Mouse (Mus musculus) midbrain, embryonic 14.5 days (tissue): ENCODE measurements around the gene 1810010H24Rik. TPM values are rescaled to one million over a fixed set of nuclear protein-coding genes. Genes with fewer than 3 reads are reported as not detected.
"Not testable (repeated sequence)": the region's sequence is repeated elsewhere in the genome, so short reads cannot be mapped to it uniquely, and the experiment has no call there.

ENCODE experiments used
- ATAC-seq: fragments of 200-750 bp; cut with Nextera tagmentation; 2 replicates; pipeline ENCODE4 v1.8.0; 2017; ENCODE audit warnings: moderate number of reproducible peaks, moderate library complexity; ENCODE audit not compliant: low FRiP score, low TSS enrichment
- DNase-seq: peaks from one replicate; pipeline ENCODE4 v3.0.0-alpha.2; 2015
- H3K27ac ChIP-seq: fragments of 300-500 bp; sonication (generic); replicated peaks from 2 replicates; pipeline ENCODE4 v1.5.1; 2014; ENCODE audit warnings: mild to moderate bottlenecking, low read depth, low read length, moderate library complexity
- H3K27me3 ChIP-seq: fragments of 300-500 bp; sonication (generic); 2 replicates; pipeline ENCODE4 v1.6.1; 2014; ENCODE audit warnings: low read length, control low read depth, mixed read lengths; ENCODE audit not compliant: control insufficient read depth, insufficient read depth
- H3K36me3 ChIP-seq: fragments of 300-500 bp; sonication (generic); 2 replicates; pipeline ENCODE4 v1.6.1; 2014; ENCODE audit warnings: low read length, control low read depth; ENCODE audit not compliant: control insufficient read depth, insufficient read depth
- H3K4me1 ChIP-seq: fragments of 300-500 bp; sonication (generic); 2 replicates; pipeline ENCODE4 v1.6.1; 2014; ENCODE audit warnings: mild to moderate bottlenecking, antibody characterized with exemption, low read length, control low read depth; ENCODE audit not compliant: control insufficient read depth, insufficient read depth
- H3K4me2 ChIP-seq: fragments of 300-500 bp; sonication (generic); 2 replicates; pipeline ENCODE4 v1.6.1; 2014; ENCODE audit warnings: mild to moderate bottlenecking, low read length, moderate library complexity
- H3K4me3 ChIP-seq: fragments of 300-500 bp; sonication (generic); replicated peaks from 2 replicates; pipeline ENCODE4 v1.5.1; 2014; ENCODE audit warnings: low read depth, low read length
- H3K9ac ChIP-seq: fragments of 300-500 bp; sonication (generic); replicated peaks from 2 replicates; pipeline ENCODE4 v1.6.1; 2014; ENCODE audit warnings: mild to moderate bottlenecking, low read length, moderate library complexity
- H3K9me3 ChIP-seq: fragments of 300-500 bp; sonication (generic); 2 replicates; pipeline ENCODE4 v1.6.1; 2016; ENCODE audit warnings: low read length, control low read depth, mixed read lengths; ENCODE audit not compliant: control insufficient read depth
- WGBS: fragments of 180-500 bp; shearing (Covaris S2); extraction: QIAGEN DNeasy Blood & Tissue Kit; methylation state at CpG from one replicate; pipeline ENCODE4 v1.1.7; 2014; 5-methylcytosine and 5-hydroxymethylcytosine counted together
- polyA plus RNA-seq: library from polyadenylated mRNA; unstranded; fragments of >200 nt; fragmentation: Nextera tagmentation; extraction: Ambion mirVana; gene quantifications from 2 replicates; pipeline ENCODE4 v1.2.1, GENCODE M21; 2014

Gene 1810010H24Rik
- polyA plus RNA-seq, 1 experiment from 2014 or later: 9.6 TPM

GRCm38 (mm10) chr11:106996492-106996891 lies 29.0 kb upstream of the 1810010H24Rik start:
- not testable (repeated sequence) for H3K4me2 ChIP-seq
- peaks cover 48% of the 10 kb centered on the region for H3K36me3 ChIP-seq

GRCm38 (mm10) chr11:106997976-106998375 lies 27.5 kb upstream of the 1810010H24Rik start:
- H3K36me3 ChIP-seq: peaks cover 39% of the 10 kb centered on the region
- H3K9me3 ChIP-seq: no peaks in the 10 kb centered on the region
- peak overlapping the region; percentile 65 for H3K4me2 ChIP-seq
- peaks cover 6% of the 10 kb centered on the region; the same call in 1 of the 2 replicates for H3K4me1 ChIP-seq
- 9% methylated on average over 5 of the region's 5 CpGs for WGBS
- no peak for ATAC-seq
- H3K27ac ChIP-seq: peak overlapping the region; percentile 77; the same call in 1 of the 2 replicates
- peak overlapping the region; percentile 90 for H3K4me3 ChIP-seq
- peak overlapping the region; percentile 79 for H3K9ac ChIP-seq
- no peaks in the 10 kb centered on the region for H3K27me3 ChIP-seq
- DNase-seq: no peak

More at GRCm38 (mm10) chr11:106996492-106996891, 29.0 kb upstream of the 1810010H24Rik start:
- not testable (repeated sequence) for DNase-seq, H3K4me3 ChIP-seq, ATAC-seq, H3K4me1 ChIP-seq, H3K9me3 ChIP-seq, H3K27me3 ChIP-seq, H3K9ac ChIP-seq, H3K27ac ChIP-seq
- WGBS: 97% methylated on average over 7 of the region's 7 CpGs

- Histone ChIP-seq H3K4me1 (peaks cover 6% of the 10 kb centered on the region; the same call in 1 of the 2 replicates), H3K36me3 (peaks cover 33% of the 10 kb centered on the region), H3K4me3 (peak overlapping the region; percentile 90), H3K9me3 (no peaks in the 10 kb centered on the region), H3K4me2 (peak overlapping the region; percentile 65), H3K9ac (peak overlapping the region; percentile 79), H3K27ac (peak overlapping the region; percentile 77), H3K27me3 (no peaks in the 10 kb centered on the region)
- peak; percentile 60 for DNase-seq
- WGBS: under 1% methylated on average over 26 of the region's 26 CpGs
- peak; percentile 35 for ATAC-seq
Observed at GRCm38 (mm10) chr11:106998651-106999150, 26.8 kb upstream of the 1810010H24Rik start.

GRCm38 (mm10) chr11:106999151-106999948 lies 26.1 kb upstream of the 1810010H24Rik start, which contains the start of gene Kpna2:
Kpna2 (minus strand) TSS chr11:106999541.
- Histone ChIP-seq H3K27ac (peak within 1 kb of the TSS; percentile 90), H3K4me2 (peak within 1 kb of the TSS; percentile 65), H3K4me3 (peak within 1 kb of the TSS; percentile 90), H3K36me3 (peaks cover 27% of the 10 kb centered on the region), H3K4me1 (peaks cover 6% of the 10 kb centered on the region; the same call in 1 of the 2 replicates), H3K9me3 (no peaks in the 10 kb centered on the region), H3K9ac (peak within 1 kb of the TSS; percentile 79), H3K27me3 (no peaks in the 10 kb centered on the region)
- peak; percentile 93 for ATAC-seq
- WGBS: under 1% methylated on average over 61 of the region's 62 CpGs
- peak; percentile 96 for DNase-seq

GRCm38 (mm10) chr11:106999949-107000513 lies 25.4 kb upstream of the 1810010H24Rik start:
- Histone ChIP-seq H3K27me3 (no peaks in the 10 kb centered on the region), H3K4me1 (peaks cover 6% of the 10 kb centered on the region; the same call in 1 of the 2 replicates), H3K27ac (peak overlapping the region; percentile 90), H3K36me3 (peaks cover 20% of the 10 kb centered on the region), H3K9me3 (no peaks in the 10 kb centered on the region), H3K4me3 (peak overlapping the region; percentile 90), H3K4me2 (peak overlapping the region; percentile 65), H3K9ac (peak overlapping the region; percentile 60)
- ATAC-seq: no peak
- WGBS: 81% methylated on average over 9 of the region's 9 CpGs
- no peak for DNase-seq

GRCm38 (mm10) chr11:107001760-107002675 lies 23.5 kb upstream of the 1810010H24Rik start:
- Histone ChIP-seq H3K9me3 (no peaks in the 10 kb centered on the region), H3K9ac (no peak overlapping the region), H3K4me2 (no peak overlapping the region), H3K27me3 (no peaks in the 10 kb centered on the region), H3K36me3 (peaks cover 1% of the 10 kb centered on the region; the same call in 1 of the 2 replicates), H3K4me3 (no peak overlapping the region), H3K27ac (no peak overlapping the region), H3K4me1 (peaks cover 6% of the 10 kb centered on the region; the same call in 1 of the 2 replicates)
- ATAC-seq (no peak), DNase-seq (peak; percentile 22)
- WGBS: 45% methylated on average over 7 of the region's 8 CpGs

GRCm38 (mm10) chr11:107005538-107005937 lies 19.9 kb upstream of the 1810010H24Rik start:
- WGBS: 100% methylated on average over 1 of the region's 1 CpGs
- H3K36me3 ChIP-seq: no peaks in the 10 kb centered on the region
- H3K4me2 ChIP-seq: no peak overlapping the region
- DNase-seq (no peak), ATAC-seq (no peak)
- H3K27ac ChIP-seq: no peak overlapping the region
- H3K4me1 ChIP-seq: no peaks in the 10 kb centered on the region
- H3K27me3 ChIP-seq: no peaks in the 10 kb centered on the region
- no peaks in the 10 kb centered on the region for H3K9me3 ChIP-seq
- H3K9ac ChIP-seq: no peak overlapping the region
- no peak overlapping the region for H3K4me3 ChIP-seq

- Histone ChIP-seq H3K27ac (no peak overlapping the region), H3K9ac (no peak overlapping the region), H3K36me3 (no peaks in the 10 kb centered on the region), H3K27me3 (no peaks in the 10 kb centered on the region), H3K9me3 (no peaks in the 10 kb centered on the region), H3K4me1 (no peaks in the 10 kb centered on the region), H3K4me3 (no peak overlapping the region), H3K4me2 (no peak overlapping the region)
- WGBS: 97% methylated on average over 3 of the region's 3 CpGs
- ATAC-seq: no peak
- DNase-seq: no peak
Observed at GRCm38 (mm10) chr11:107010447-107010846, 15.0 kb upstream of the 1810010H24Rik start.
